Mouse (Mus musculus) limb, embryonic 10.5 days (tissue): ENCODE data around the gene Celf2. TPM values are rescaled to one million over a fixed set of nuclear protein-coding genes. Genes with fewer than 3 reads are reported as not detected.
"Not testable (repeated sequence)": the region's sequence is repeated elsewhere in the genome, so short reads cannot be mapped to it uniquely, and the experiment has no call there.

Experiments used
- DNase-seq: peaks from one replicate; pipeline ENCODE4 v3.0.0-alpha.2; 2017; ENCODE audit warnings: low spot score
- H3K27ac ChIP-seq: fragments of 300-500 bp; sonication (generic); 2 replicates; pipeline ENCODE4 v1.5.1; 2016; ENCODE audit warnings: mild to moderate bottlenecking
- H3K27me3 ChIP-seq: fragments of 300-500 bp; sonication (generic); 2 replicates; pipeline ENCODE4 v1.6.1; 2016; ENCODE audit warnings: low read depth, mild to moderate bottlenecking; ENCODE audit not compliant: poor library complexity, severe bottlenecking
- H3K36me3 ChIP-seq: fragments of 300-500 bp; sonication (generic); 2 replicates; pipeline ENCODE4 v1.6.1; 2016; ENCODE audit warnings: mild to moderate bottlenecking, moderate library complexity
- H3K4me1 ChIP-seq: fragments of 300-500 bp; sonication (generic); 2 replicates; pipeline ENCODE4 v1.6.1; 2016
- H3K4me3 ChIP-seq: fragments of 300-500 bp; sonication (generic); 2 replicates; pipeline ENCODE4 v1.5.1; 2016; ENCODE audit warnings: mild to moderate bottlenecking, moderate library complexity
- H3K9me3 ChIP-seq: fragments of 300-500 bp; sonication (generic); replicated peaks from 2 replicates; pipeline ENCODE4 v1.6.1; 2016; ENCODE audit warnings: mild to moderate bottlenecking
- WGBS: fragments of 180-500 bp; shearing (Covaris S2); methylation state at CpG from one replicate; pipeline ENCODE4 v1.1.7; 2016; 5-methylcytosine and 5-hydroxymethylcytosine counted together
- polyA plus RNA-seq: library from polyadenylated mRNA; unstranded; fragments of >200 nt; fragmentation: Nextera tagmentation; extraction: Ambion mirVana; gene quantifications from 2 replicates; pipeline ENCODE4 v1.2.1, GENCODE M21; 2016

The Celf2 gene
- polyA plus RNA-seq: 9.2 and 16.2 TPM in 2 replicates

DNA sequence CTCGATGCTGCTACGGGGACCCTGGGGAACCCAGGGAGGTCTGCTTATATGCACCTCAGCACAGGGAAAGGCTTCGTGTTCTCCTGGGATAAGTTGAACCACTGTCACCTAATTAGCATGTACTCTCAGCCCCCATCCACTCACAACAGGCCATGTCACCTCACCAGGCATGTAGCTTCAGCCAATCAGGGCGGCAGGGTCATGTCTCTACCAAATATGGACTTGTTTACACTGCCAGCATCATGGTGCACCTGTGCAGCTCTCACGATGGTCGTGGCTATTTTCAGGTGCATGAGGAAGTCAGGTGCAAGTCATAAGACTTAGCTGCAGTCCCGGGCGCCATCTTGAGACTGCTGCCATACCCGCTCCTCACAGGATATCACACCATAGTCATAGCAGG lies at the start of gene Celf2:
Celf2 (minus strand) TSS at position 101 of the 400 bp plus-strand sequence.
- H3K27me3 ChIP-seq, H3K36me3 ChIP-seq, H3K4me1 ChIP-seq, H3K4me3 ChIP-seq, DNase-seq, H3K27ac ChIP-seq, H3K9me3 ChIP-seq: not testable (repeated sequence)
- WGBS: 93% methylated on average over 9 of the region's 9 CpGs

DNA sequence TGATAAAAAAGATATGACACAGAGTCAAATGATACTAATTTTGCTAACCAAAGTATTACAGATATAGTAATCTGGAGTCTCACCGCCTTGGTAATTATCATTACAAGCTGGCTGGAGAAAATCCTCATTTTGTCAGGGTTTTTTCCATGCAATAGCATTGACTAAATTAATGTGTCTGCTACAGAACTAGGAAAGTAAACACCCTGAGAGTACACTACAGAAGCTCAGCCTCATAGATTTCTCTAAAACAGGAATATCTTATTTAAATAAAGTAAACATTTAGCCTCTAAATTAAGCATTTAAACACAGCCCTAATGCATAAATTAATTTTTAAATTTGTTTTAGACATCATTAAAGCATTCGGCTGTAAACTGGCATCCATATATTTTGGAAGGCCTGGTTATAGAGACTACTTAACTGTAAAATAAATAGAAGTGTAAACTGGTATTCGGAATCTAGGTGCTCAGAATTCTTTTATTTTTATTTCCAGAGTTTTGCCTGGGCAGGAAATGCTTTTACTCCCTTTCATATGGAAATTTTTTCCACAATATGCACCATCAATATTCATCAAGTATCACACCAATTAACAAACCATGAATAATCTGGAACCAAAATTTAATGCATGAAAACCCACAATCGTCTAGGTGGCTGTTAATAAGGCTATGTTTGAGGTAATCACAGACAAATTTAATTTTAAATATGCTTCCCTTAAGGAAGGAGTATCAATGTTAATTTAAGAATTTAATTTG lies 46.0 kb upstream of the Celf2 start:
- Histone ChIP-seq H3K27ac (no peak overlapping the region), H3K27me3 (no peaks in the 10 kb centered on the region), H3K36me3 (no peaks in the 10 kb centered on the region), H3K4me3 (no peak overlapping the region), H3K4me1 (no peaks in the 10 kb centered on the region), H3K9me3 (no peaks in the 10 kb centered on the region)
- no peak for DNase-seq
- WGBS: 89% methylated on average over 4 of the region's 4 CpGs

DNA sequence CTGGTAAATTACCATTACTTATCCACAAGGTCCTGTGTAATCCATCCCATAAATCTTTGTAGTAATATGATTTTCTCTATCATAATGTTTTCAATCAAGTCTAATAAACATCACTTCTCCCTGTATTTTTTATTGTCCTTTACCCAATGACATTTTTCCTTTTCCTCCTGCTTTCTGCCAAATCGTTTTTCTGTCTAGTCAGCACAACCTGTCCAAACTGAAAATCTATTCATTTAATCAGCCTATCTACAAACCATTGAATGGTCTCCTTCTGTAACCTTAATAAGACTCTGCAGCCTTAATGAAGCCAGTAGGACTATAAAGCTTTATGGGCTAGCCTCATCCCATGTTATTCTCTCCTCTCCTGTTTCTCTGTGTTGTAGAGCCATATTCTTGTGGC lies 45.2 kb upstream of the Celf2 start:
- Histone ChIP-seq H3K27me3 (no peaks in the 10 kb centered on the region), H3K27ac (no peak overlapping the region), H3K9me3 (no peaks in the 10 kb centered on the region), H3K4me1 (no peaks in the 10 kb centered on the region), H3K4me3 (no peak overlapping the region), H3K36me3 (no peaks in the 10 kb centered on the region)
- WGBS: 65% methylated on average over 1 of the region's 1 CpGs
- no peak for DNase-seq

DNA sequence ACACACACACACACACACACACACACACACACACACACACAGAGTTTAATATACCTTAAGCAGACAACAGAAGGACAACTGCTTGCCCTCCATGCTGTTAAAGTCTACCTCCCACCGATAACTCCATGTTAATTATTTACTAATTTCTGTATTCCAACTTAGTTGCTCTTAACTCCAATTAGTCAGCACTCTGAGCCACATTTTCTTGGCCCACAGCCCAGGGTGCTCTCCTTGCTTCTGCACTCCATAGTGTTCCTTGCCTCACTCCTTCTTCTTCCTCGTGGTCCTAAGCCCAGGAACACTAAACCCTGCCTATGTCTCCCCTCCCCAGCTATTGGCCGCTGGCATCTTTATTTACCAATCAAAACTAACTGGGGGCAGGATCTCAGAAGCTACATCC lies 43.5 kb upstream of the Celf2 start:
- no peaks in the 10 kb centered on the region for H3K9me3 ChIP-seq
- no peaks in the 10 kb centered on the region for H3K36me3 ChIP-seq
- DNase-seq: no peak
- H3K27me3 ChIP-seq: no peaks in the 10 kb centered on the region
- no peaks in the 10 kb centered on the region for H3K4me1 ChIP-seq
- H3K27ac ChIP-seq: no peak overlapping the region
- H3K4me3 ChIP-seq: no peak overlapping the region
- 83% methylated on average over 3 of the region's 3 CpGs for WGBS

DNA sequence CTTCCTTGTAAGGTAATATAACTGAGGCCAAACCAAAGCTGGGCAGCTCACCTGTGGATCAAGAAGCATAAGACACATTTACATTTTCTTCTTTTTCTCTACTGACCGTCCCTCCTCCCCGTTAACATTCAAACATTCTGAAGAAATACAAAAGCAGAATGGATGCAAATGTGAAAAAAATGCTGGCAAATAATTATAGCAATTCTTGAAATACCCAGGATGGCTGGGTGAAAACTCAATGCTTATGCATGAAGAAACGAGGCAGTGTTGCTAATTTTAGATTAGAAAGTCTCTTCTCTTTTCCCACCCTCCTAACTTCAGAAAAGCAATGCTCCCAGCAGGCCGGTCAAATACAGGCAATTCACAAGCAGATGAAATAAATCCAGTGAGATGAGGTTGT lies 39.5 kb upstream of the Celf2 start:
- H3K4me1 ChIP-seq: no peaks in the 10 kb centered on the region
- H3K36me3 ChIP-seq: no peaks in the 10 kb centered on the region
- H3K27ac ChIP-seq: no peak overlapping the region
- no peak overlapping the region for H3K4me3 ChIP-seq
- 89% methylated on average over 4 of the region's 4 CpGs for WGBS
- H3K27me3 ChIP-seq: no peaks in the 10 kb centered on the region
- DNase-seq: no peak
- no peaks in the 10 kb centered on the region for H3K9me3 ChIP-seq

DNA sequence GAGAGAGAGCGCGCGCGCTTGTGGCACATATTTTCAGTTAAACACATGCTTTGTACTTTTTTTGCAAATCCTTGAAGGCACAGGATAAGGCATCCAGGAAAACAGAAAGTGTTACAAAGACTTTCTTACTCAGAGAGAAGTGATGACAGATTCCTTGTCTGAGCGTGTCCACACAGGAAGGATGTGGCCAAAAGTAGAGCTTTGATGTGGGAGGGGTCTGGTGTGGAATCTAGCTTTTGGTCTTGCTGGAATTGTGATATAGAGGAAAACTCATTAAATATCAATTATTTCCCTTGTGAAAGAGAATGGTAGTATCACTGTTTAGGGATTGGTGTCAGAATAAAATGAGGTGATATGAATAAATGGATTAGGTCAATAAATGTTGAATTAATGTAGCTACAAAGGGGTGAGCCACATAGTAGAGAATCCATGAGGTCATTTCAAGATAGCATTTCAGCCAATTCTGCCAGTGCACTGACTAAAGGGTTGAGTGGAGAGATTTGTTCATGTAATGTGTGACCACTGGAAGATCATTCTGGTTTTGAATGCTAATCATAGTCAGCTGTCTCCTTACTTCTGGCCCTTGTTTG lies 25.3 kb upstream of the Celf2 start:
- peaks cover 18% of the 10 kb centered on the region for H3K4me1 ChIP-seq
- 93% methylated on average over 5 of the region's 5 CpGs for WGBS
- H3K9me3 ChIP-seq: no peaks in the 10 kb centered on the region
- no peak overlapping the region for H3K4me3 ChIP-seq
- no peaks in the 10 kb centered on the region for H3K27me3 ChIP-seq
- no peak for DNase-seq
- no peak overlapping the region for H3K27ac ChIP-seq
- H3K36me3 ChIP-seq: no peaks in the 10 kb centered on the region

DNA sequence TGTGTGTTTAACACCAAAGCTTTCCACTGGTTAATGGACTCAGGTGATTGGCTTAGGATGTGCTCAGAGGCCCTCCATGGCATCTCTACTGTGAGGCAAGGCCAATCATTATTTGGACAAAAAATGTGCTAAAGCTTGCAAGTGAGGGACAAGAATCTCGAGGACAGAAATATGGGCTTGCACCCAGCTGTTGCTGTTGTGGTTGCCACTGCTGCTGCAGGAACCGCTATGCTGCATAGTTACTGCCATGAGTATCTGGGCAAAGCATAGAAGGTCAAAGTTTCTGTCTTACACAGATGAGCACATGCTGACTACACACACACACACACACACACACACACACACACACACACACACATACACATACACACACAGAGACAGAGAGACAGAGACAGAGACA lies 24.8 kb upstream of the Celf2 start:
- Histone ChIP-seq H3K27me3 (no peaks in the 10 kb centered on the region), H3K36me3 (no peaks in the 10 kb centered on the region), H3K9me3 (no peaks in the 10 kb centered on the region), H3K4me3 (no peak overlapping the region), H3K27ac (no peak overlapping the region), H3K4me1 (peaks cover 22% of the 10 kb centered on the region)
- WGBS: 79% methylated on average over 2 of the region's 2 CpGs
- DNase-seq: no peak

DNA sequence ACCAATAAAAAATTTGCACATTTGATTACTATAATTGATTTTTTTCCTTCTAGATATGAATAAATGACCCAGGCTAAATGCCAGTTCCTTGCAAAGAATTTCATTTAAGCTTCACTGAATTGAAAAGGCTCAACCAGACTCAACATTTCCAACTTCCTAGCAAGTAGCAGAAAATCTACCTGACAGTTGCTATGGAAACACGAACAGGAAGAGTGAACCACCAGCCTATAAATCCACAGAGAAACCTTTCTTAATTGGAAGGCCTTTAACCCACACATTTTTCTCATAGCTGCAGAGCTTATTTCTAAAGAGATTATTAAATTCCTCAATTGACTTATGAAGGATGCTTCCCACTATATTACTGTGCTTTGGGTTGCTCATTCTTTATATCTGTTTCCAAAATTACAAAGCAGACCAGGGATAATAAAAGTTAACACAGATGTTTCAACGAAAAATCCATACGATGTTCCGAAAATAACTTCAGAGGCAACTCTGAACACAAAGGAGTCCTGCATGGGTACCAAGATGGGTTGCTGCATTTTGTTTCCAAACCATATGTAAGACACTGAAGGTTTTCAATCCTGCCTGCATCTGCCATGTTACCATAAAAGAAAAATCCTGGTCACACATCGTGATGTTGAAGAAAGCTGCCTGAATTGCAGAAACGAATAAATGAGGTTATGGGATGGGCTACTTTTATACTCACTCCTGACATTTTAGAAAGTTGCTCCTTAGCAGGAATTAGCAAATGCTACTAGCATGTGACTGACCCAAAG lies 22.0 kb upstream of the Celf2 start:
- Histone ChIP-seq H3K27ac (peak overlapping the region; percentile 5), H3K27me3 (no peaks in the 10 kb centered on the region), H3K4me1 (peaks cover 22% of the 10 kb centered on the region), H3K4me3 (no peak overlapping the region), H3K9me3 (no peaks in the 10 kb centered on the region), H3K36me3 (no peaks in the 10 kb centered on the region)
- 80% methylated on average over 6 of the region's 6 CpGs for WGBS
- no peak for DNase-seq

DNA sequence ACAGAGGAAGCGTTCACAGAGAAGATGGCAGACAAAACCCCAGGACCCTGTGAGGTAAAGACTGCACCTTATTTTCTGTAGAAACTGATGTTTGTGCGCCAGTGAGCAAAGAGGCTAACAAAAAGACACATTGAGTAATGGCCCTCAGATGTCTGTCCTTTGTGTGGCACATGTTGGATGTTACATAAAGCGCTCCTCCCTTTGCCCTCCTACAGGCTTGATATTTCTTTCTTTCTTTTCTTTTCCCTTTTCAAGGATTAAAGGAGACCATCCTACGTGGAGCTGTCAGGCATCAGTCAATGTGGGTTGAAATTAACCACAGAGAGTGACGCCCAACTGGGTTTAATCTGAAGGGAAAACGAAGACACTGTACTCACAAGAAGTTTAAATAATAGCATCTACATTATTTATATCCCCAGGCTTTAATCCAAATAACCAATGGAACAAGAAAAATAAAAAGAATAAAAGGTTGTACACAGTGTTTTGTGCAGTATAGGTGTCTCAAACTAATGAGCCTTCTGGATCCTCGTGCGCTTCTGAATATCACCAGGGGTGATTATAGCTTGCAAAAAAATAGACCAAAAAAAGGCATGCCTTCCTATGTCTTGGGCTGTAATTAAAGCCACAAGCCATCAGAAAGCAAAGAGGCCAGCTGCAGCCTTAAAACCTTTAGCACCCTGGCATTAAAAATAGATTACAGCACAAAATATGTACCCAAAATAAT lies 21.3 kb upstream of the Celf2 start:
- H3K27me3 ChIP-seq: no peaks in the 10 kb centered on the region
- H3K4me1 ChIP-seq: peaks cover 22% of the 10 kb centered on the region
- peak overlapping the region; percentile 30; the same call in 1 of the 2 replicates for H3K27ac ChIP-seq
- no peaks in the 10 kb centered on the region for H3K36me3 ChIP-seq
- 72% methylated on average over 8 of the region's 8 CpGs for WGBS
- H3K4me3 ChIP-seq: no peak overlapping the region
- no peaks in the 10 kb centered on the region for H3K9me3 ChIP-seq
- no peak for DNase-seq

DNA sequence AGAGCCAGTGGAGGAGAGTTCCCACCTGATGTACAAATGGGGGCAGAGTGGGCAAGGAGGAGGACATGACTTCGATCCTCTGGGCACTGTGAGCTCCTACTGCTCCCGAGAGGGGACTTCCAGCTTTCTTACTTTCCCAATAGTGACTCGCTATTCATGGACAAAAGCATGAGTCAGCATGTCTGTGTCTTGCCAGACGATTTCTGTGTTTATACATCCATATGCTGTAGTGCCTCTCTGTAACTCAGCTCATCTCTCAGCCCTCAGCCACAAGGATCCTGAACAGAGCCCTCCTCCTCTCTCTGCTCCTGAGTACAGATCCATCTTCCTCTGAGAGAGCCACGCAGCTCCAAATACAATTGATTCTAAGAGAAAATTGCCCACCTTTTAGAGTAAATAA lies 20.3 kb upstream of the Celf2 start:
- 76% methylated on average over 5 of the region's 5 CpGs for WGBS
- Histone ChIP-seq H3K9me3 (no peaks in the 10 kb centered on the region), H3K36me3 (no peaks in the 10 kb centered on the region), H3K4me3 (no peak overlapping the region), H3K27me3 (no peaks in the 10 kb centered on the region), H3K27ac (no peak overlapping the region), H3K4me1 (peaks cover 22% of the 10 kb centered on the region)
- DNase-seq: no peak

DNA sequence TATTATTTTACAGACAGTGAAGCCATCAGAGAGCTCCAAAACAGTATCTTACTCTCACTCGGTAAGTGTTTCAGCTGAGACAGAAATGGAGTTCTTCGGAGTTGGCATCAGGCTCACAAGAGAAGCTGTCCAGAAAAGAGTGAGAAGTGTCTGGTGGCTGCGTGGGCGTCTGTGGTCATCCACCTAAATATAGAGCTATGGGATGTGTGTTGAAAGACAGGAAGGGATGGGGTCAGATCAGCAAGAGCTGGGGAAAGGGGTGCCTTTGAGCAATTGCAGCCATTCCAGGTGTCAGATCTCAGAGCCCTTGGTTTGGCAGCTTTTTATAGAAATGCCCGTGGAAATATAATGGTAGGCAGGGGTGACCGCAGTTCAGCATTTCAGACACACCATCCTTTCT lies 17.3 kb upstream of the Celf2 start:
- Histone ChIP-seq H3K27me3 (no peaks in the 10 kb centered on the region), H3K27ac (no peak overlapping the region)

DNA sequence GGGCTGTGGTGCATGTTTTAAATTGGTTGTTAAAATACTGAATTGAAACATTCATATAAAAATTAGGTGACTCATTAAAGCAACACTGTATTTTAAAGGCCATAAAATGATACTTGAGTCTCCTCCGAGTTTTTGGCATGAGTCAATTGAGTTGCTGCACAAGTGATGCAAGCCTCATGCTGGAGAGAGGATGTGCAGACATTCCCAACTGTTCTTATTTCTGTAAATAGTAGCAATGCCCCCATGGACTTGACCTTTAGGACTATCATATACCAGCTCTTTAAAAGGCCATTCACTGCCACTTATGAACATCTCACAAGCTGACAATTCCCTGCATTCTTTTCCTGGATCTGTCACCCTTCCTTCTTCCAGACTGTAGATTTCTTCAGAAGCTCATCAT lies 10.1 kb upstream of the Celf2 start:
- Histone ChIP-seq H3K27me3 (no peaks in the 10 kb centered on the region), H3K36me3 (no peaks in the 10 kb centered on the region), H3K27ac (no peak overlapping the region), H3K9me3 (no peaks in the 10 kb centered on the region), H3K4me3 (no peak overlapping the region), H3K4me1 (no peaks in the 10 kb centered on the region)
- no peak for DNase-seq
- WGBS: 78% methylated on average over 1 of the region's 1 CpGs

More for the DNA sequence above, 17.3 kb upstream of the Celf2 start:
- WGBS: 86% methylated on average over 6 of the region's 6 CpGs
- H3K36me3 ChIP-seq: no peaks in the 10 kb centered on the region
- no peak overlapping the region for H3K4me3 ChIP-seq
- no peaks in the 10 kb centered on the region for H3K9me3 ChIP-seq
- H3K4me1 ChIP-seq: peaks cover 21% of the 10 kb centered on the region
- no peak for DNase-seq

DNA sequence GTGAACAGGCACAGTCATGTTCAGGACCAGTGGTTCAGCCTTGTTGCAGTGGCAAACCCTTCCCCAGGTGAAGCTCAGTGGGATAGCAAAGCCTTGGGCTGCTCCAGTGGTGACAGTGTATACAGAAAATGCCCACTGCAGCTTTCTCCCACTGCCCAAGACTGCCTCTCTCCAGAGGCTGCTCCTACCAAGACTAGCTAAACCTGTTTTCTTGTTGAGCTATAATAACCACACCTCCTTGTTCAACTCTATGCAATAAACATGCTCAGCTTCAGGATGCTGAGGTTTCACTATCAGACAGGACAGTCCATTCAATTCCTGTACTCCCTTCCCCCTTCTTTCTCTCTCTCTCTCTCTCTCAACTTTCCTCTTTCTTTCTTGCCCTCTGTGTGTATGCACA lies 15.9 kb downstream of the Celf2 start:
- H3K4me3 ChIP-seq: no peak overlapping the region
- H3K9me3 ChIP-seq: no peaks in the 10 kb centered on the region
- H3K27ac ChIP-seq: no peak overlapping the region
- no peak for DNase-seq
- no peaks in the 10 kb centered on the region for H3K4me1 ChIP-seq
- H3K27me3 ChIP-seq: no peaks in the 10 kb centered on the region
- no peaks in the 10 kb centered on the region for H3K36me3 ChIP-seq
